33 mouse cellular contexts compared by ENCODE assay signal in the genomic region with DNA sequence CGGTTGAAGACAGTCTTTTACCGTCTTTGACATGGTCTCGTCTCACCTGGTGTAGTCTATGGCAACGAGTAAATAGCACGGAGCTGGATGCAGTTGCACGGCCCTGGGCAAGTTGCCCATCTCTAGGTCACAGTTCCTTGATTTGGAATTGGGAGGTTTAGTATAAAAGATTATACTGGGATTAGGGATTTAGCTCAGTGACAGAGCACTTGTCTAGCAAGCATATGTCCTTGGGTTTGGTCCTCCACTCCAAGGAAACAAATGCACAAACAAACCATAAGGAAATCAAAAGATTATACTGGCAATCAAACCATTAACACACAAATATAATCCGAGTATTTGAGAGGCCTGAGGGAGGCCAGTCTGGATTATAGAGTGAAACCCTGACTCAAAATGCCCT. TPM values are rescaled to one million over a fixed set of nuclear protein-coding genes. Genes with fewer than 3 reads are reported as not detected.
DNase-seq lines count a peak whose midpoint lies in the region; ATAC-seq and TF ChIP-seq lines count a peak whose summit lies in the region.
"Had no signal": no experiment of that assay in that cellular context is flagged by ENCODE, and none has a peak within 500 bp of the region (broad histone marks: within the 10 kb centered on the region; RNA-seq: fewer than 3 reads in every experiment).

No protein-coding gene starts in this region.

- H3K4me1 ChIP-seq in hindbrain, postnatal 0 days (ENCODE audit: insufficient read depth, low read length) = no peaks in the 10 kb centered on the region
- H3K4me1 ChIP-seq in hindbrain, embryonic 11.5 days (replicated peaks; ENCODE audit: control insufficient read depth, insufficient read depth, low read length) = no peaks in the 10 kb centered on the region
- H3K4me1 ChIP-seq in midbrain, embryonic 14.5 days (ENCODE audit: control insufficient read depth, insufficient read depth, low read length) = 0 out of 2 replicates have a peak, but pooled peaks cover 5% of the 10 kb centered on the region
- peaks cover 10% of the 10 kb centered on the region; the same call in 1 of the 2 replicates for H3K4me1 ChIP-seq in midbrain, embryonic 15.5 days
- H3K4me1 ChIP-seq: hindbrain, embryonic 15.5 days had no signal

- no peak overlapping the region for H3K9ac ChIP-seq in hindbrain, postnatal 0 days (replicated peaks; ENCODE audit: low read length)
- H3K9ac ChIP-seq in hindbrain, embryonic 11.5 days (ENCODE audit: low read depth, low read length) = no peak overlapping the region
- no peak overlapping the region for H3K9ac ChIP-seq in midbrain, embryonic 14.5 days (replicated peaks; ENCODE audit: low read length)
- H3K9ac ChIP-seq in midbrain, embryonic 15.5 days = no peak overlapping the region
- H3K9ac ChIP-seq: embryonic facial prominence, embryonic 15.5 days; forebrain, postnatal 0 days; heart, embryonic 12.5 days; heart, embryonic 15.5 days; hindbrain, embryonic 12.5 days; hindbrain, embryonic 15.5 days had no signal

- no peaks in the 10 kb centered on the region for H3K36me3 ChIP-seq in hindbrain, postnatal 0 days (ENCODE audit: insufficient read depth, low read length)
- no peaks in the 10 kb centered on the region for H3K36me3 ChIP-seq in hindbrain, embryonic 11.5 days (ENCODE audit: control insufficient read depth, insufficient read depth, low read length)
- H3K36me3 ChIP-seq in midbrain, embryonic 14.5 days (ENCODE audit: control insufficient read depth, insufficient read depth, low read length) = no peaks in the 10 kb centered on the region
- H3K36me3 ChIP-seq in midbrain, embryonic 15.5 days (replicated peaks) = no peaks in the 10 kb centered on the region
- H3K36me3 ChIP-seq: embryonic facial prominence, embryonic 15.5 days; heart, embryonic 12.5 days; heart, embryonic 15.5 days; hindbrain, embryonic 12.5 days; hindbrain, embryonic 15.5 days had no signal

- H3K9me3 ChIP-seq in hindbrain, postnatal 0 days (ENCODE audit: low read length) = no peaks in the 10 kb centered on the region
- H3K9me3 ChIP-seq in hindbrain, embryonic 11.5 days (ENCODE audit: control insufficient read depth, low read length) = no peaks in the 10 kb centered on the region
- H3K9me3 ChIP-seq in midbrain, embryonic 14.5 days (ENCODE audit: control insufficient read depth, low read length) = no peaks in the 10 kb centered on the region
- H3K9me3 ChIP-seq in midbrain, embryonic 15.5 days = no peaks in the 10 kb centered on the region
- H3K9me3 ChIP-seq: embryonic facial prominence, embryonic 15.5 days; heart, embryonic 12.5 days; heart, embryonic 15.5 days; hindbrain, embryonic 12.5 days; hindbrain, embryonic 15.5 days had no signal

- peak; percentile 17 for DNase-seq in hindbrain, postnatal 0 days (ENCODE audit: low spot score)
- DNase-seq in hindbrain, embryonic 11.5 days (ENCODE audit: low spot score) = no peak
- DNase-seq in midbrain, embryonic 14.5 days = peak; percentile 18
- DNase-seq in retina, postnatal 1 day = peak; percentile 79
- peak; percentile 39 for DNase-seq in retina, postnatal 7 days (ENCODE audit: low read depth, low spot score)
- DNase-seq: adrenal gland, adult 8-10 months; adrenal gland, postnatal 25 days; cerebellum, adult 11-12 months; cerebellum, adult 8-10 months; cerebellum, postnatal 10 days; cerebellum, postnatal 36 days; embryo, embryonic 11 days; forebrain, postnatal 0 days; gastrocnemius, adult 2 months; gastrocnemius, postnatal 14 days; heart, adult 18-20 months; heart, postnatal 10 days; heart, postnatal 4 days had no signal

- H3K27me3 ChIP-seq in hindbrain, postnatal 0 days (ENCODE audit: insufficient read depth, low read length) = no peaks in the 10 kb centered on the region
- H3K27me3 ChIP-seq in hindbrain, embryonic 11.5 days (ENCODE audit: control insufficient read depth, insufficient read depth, low read length) = no peaks in the 10 kb centered on the region
- no peaks in the 10 kb centered on the region for H3K27me3 ChIP-seq in midbrain, embryonic 14.5 days (ENCODE audit: control insufficient read depth, insufficient read depth, low read length)
- no peaks in the 10 kb centered on the region for H3K27me3 ChIP-seq in midbrain, embryonic 15.5 days (replicated peaks)
- H3K27me3 ChIP-seq: embryonic facial prominence, embryonic 15.5 days; heart, embryonic 12.5 days; heart, embryonic 15.5 days; hindbrain, embryonic 12.5 days; hindbrain, embryonic 15.5 days had no signal

- H3K4me3 ChIP-seq in hindbrain, postnatal 0 days (ENCODE audit: low read length) = no peak overlapping the region
- H3K4me3 ChIP-seq in hindbrain, embryonic 11.5 days (ENCODE audit: low read depth, low read length) = no peak overlapping the region
- H3K4me3 ChIP-seq in midbrain, embryonic 14.5 days (replicated peaks; ENCODE audit: low read depth, low read length) = no peak overlapping the region
- no peak overlapping the region for H3K4me3 ChIP-seq in midbrain, embryonic 15.5 days
- H3K4me3 ChIP-seq: embryonic facial prominence, embryonic 15.5 days; gastrocnemius, adult 2 months; heart, embryonic 12.5 days; heart, embryonic 15.5 days; hindbrain, embryonic 12.5 days; hindbrain, embryonic 15.5 days had no signal

- H3K27ac ChIP-seq in hindbrain, postnatal 0 days = no peak overlapping the region
- H3K27ac ChIP-seq in hindbrain, embryonic 11.5 days (ENCODE audit: low read depth, low read length) = no peak overlapping the region
- H3K27ac ChIP-seq in midbrain, embryonic 14.5 days (replicated peaks; ENCODE audit: low read depth, low read length) = no peak overlapping the region
- H3K27ac ChIP-seq in midbrain, embryonic 15.5 days = no peak overlapping the region
- H3K27ac ChIP-seq: embryonic facial prominence, embryonic 15.5 days; gastrocnemius, adult 2 months; heart, embryonic 15.5 days; hindbrain, embryonic 12.5 days; hindbrain, embryonic 15.5 days had no signal

- no peak for TF ChIP-seq CTCF in hindbrain, postnatal 0 days (IDR thresholded peaks at IDR 0.05; ENCODE audit: low read depth)

- H3K4me2 ChIP-seq in hindbrain, postnatal 0 days (ENCODE audit: low read depth, low read length) = no peak overlapping the region
- no peak overlapping the region for H3K4me2 ChIP-seq in hindbrain, embryonic 11.5 days (replicated peaks; ENCODE audit: low read depth, low read length)
- no peak overlapping the region for H3K4me2 ChIP-seq in midbrain, embryonic 14.5 days (ENCODE audit: low read length)
- no peak overlapping the region for H3K4me2 ChIP-seq in midbrain, embryonic 15.5 days
- H3K4me2 ChIP-seq: embryonic facial prominence, embryonic 15.5 days; heart, embryonic 12.5 days; heart, embryonic 15.5 days; hindbrain, embryonic 12.5 days; hindbrain, embryonic 15.5 days had no signal

- no peak for ATAC-seq in hindbrain, postnatal 0 days
- no peak for ATAC-seq in hindbrain, embryonic 11.5 days (ENCODE audit: low FRiP score)
- no peak for ATAC-seq in midbrain, embryonic 14.5 days (ENCODE audit: low FRiP score, low TSS enrichment)
- ATAC-seq in midbrain, embryonic 15.5 days (replicated peaks) = no peak
- ATAC-seq: activated CD4-positive, CD25-positive, alpha-beta regulatory T cell, adult 4 months; forebrain, embryonic 14.5 days; forebrain, postnatal 0 days had no signal

- 58% methylated on average over 7 of the region's 7 CpGs for WGBS in hindbrain, postnatal 0 days
- 89% methylated on average over 7 of the region's 7 CpGs for WGBS in hindbrain, embryonic 11.5 days
- WGBS in midbrain, embryonic 14.5 days = 73% methylated on average over 7 of the region's 7 CpGs
- 60% methylated on average over 7 of the region's 7 CpGs for WGBS in midbrain, embryonic 15.5 days

RNA-seq across cellular contexts. Expression of a gene that starts 7.8 kb away (rescaled TPM):
- total RNA-seq in hindbrain, postnatal 0 days (2014; rRNA removed) = not detected in 2 replicates
- polyA plus RNA-seq in hindbrain, postnatal 0 days (2015; fragmentation: Nextera tagmentation; extraction: Ambion mirVana) = not detected in 2 replicates
- polyA plus RNA-seq in hindbrain, embryonic 11.5 days (2014; fragmentation: Nextera tagmentation; extraction: Ambion mirVana) = not detected in 2 replicates
- polyA plus RNA-seq in midbrain, embryonic 14.5 days (2014; fragmentation: Nextera tagmentation; extraction: Ambion mirVana) = not detected in 2 replicates
- polyA plus RNA-seq in midbrain, embryonic 15.5 days (2015; fragmentation: Nextera tagmentation; extraction: Ambion mirVana) = not detected in 2 replicates
- total RNA-seq: adrenal gland, adult 8-10 months; adrenal gland, postnatal 25 days; ES-E14; forebrain, postnatal 0 days; gastrocnemius, adult 2 months; gastrocnemius, postnatal 14 days; gastrocnemius, postnatal 4 days; heart, adult 18-20 months; heart, postnatal 10 days; heart, postnatal 4 days had no signal
- polyA plus RNA-seq: activated CD4-positive, CD25-positive, alpha-beta regulatory T cell, adult 4 months; brain, embryonic 14.5 days; cortical plate, adult 2 months; embryonic facial prominence, embryonic 11.5 days; embryonic facial prominence, embryonic 15.5 days; forebrain, embryonic 11.5 days; forebrain, embryonic 14.5 days; forebrain, postnatal 0 days; frontal cortex, adult 2 months; heart, embryonic 12.5 days; heart, embryonic 15.5 days; hindbrain, embryonic 12.5 days; hindbrain, embryonic 15.5 days had no signal

RNA-seq across cellular contexts. Expression of a gene that starts 9.9 kb away (rescaled TPM):
- 15.0 and 15.5 TPM in 2 replicates for total RNA-seq in hindbrain, postnatal 0 days (2014; rRNA removed)
- 13.6 and 13.8 TPM in 2 replicates for polyA plus RNA-seq in hindbrain, postnatal 0 days (2015; fragmentation: Nextera tagmentation; extraction: Ambion mirVana)
- 31.5 and 33.2 TPM in 2 replicates for polyA plus RNA-seq in hindbrain, embryonic 11.5 days (2014; fragmentation: Nextera tagmentation; extraction: Ambion mirVana)
- polyA plus RNA-seq in midbrain, embryonic 14.5 days (2014; fragmentation: Nextera tagmentation; extraction: Ambion mirVana) = 15.4 and 21.7 TPM in 2 replicates
- 23.1 and 24.4 TPM in 2 replicates for polyA plus RNA-seq in midbrain, embryonic 15.5 days (2015; fragmentation: Nextera tagmentation; extraction: Ambion mirVana)

RNA-seq across cellular contexts. Expression of a gene that starts 33.0 kb away (rescaled TPM):
- total RNA-seq in hindbrain, postnatal 0 days (2014; rRNA removed) = 82.6 and 89.2 TPM in 2 replicates
- polyA plus RNA-seq in hindbrain, postnatal 0 days (2015; fragmentation: Nextera tagmentation; extraction: Ambion mirVana) = 23.7 and 25.8 TPM in 2 replicates
- polyA plus RNA-seq in hindbrain, embryonic 11.5 days (2014; fragmentation: Nextera tagmentation; extraction: Ambion mirVana) = 29.2 and 33.1 TPM in 2 replicates
- polyA plus RNA-seq in midbrain, embryonic 14.5 days (2014; fragmentation: Nextera tagmentation; extraction: Ambion mirVana) = 34.7 and 44.1 TPM in 2 replicates
- polyA plus RNA-seq in midbrain, embryonic 15.5 days (2015; fragmentation: Nextera tagmentation; extraction: Ambion mirVana) = 42.1 and 42.2 TPM in 2 replicates
